Mouse (Mus musculus): ENCODE results near the gene Zfp646. TPM values are rescaled to one million over a fixed set of nuclear protein-coding genes. Genes with fewer than 3 reads are reported as not detected.

The Zfp646 gene
- total and polyA plus RNA-seq, 2 experiments, result 7.4 to 8.8 TPM

- TF ChIP-seq CTCF (IDR thresholded peaks at IDR 0.05; ENCODE audit: low read depth, low read length) (no peak), POLR2A (IDR thresholded peaks at IDR 0.05; ENCODE audit: extremely low read depth, insufficient read depth, low read length) (peak; percentile 61; the same call in 1 of the 2 replicates)
- H3K79me2 ChIP-seq (ENCODE audit: control insufficient read depth, insufficient read depth, low read length), result no peaks in the 10 kb centered on the region
- H3K4me1 ChIP-seq (ENCODE audit: control insufficient read depth, insufficient read depth, low read length), result peaks cover 6% of the 10 kb centered on the region; the same call in 1 of the 2 replicates
- peak overlapping the region; percentile 95 for H3K27ac ChIP-seq (replicated peaks; ENCODE audit: insufficient read depth, low read depth, low read length)
- WGBS, result under 1% methylated on average over 45 of the region's 46 CpGs
- H3K27me3 ChIP-seq (ENCODE audit: control insufficient read depth, insufficient read depth, low read length), result no peaks in the 10 kb centered on the region
- DNase-seq (ENCODE audit: extremely low read depth, low read depth, low spot score), result peak; percentile 88
- H3K36me3 ChIP-seq (ENCODE audit: control insufficient read depth, insufficient read depth, low read length), result peaks cover 2% of the 10 kb centered on the region; the same call in 1 of the 2 replicates
- peak overlapping the region; percentile 77 for H3K4me3 ChIP-seq (ENCODE audit: insufficient read depth, low read depth, low read length)
- peak overlapping the region; percentile 90 for H3K9ac ChIP-seq (ENCODE audit: low read depth, low read length)
Measured at GRCm38 (mm10) chr7:127841340-127842000, 34.6 kb upstream of the Zfp646 start.

- peaks cover 6% of the 10 kb centered on the region; the same call in 1 of the 2 replicates for H3K4me1 ChIP-seq (ENCODE audit: control insufficient read depth, insufficient read depth, low read length)
- WGBS, result 1% methylated on average over 40 of the region's 40 CpGs
- peak overlapping the region; percentile 95 for H3K27ac ChIP-seq (replicated peaks; ENCODE audit: insufficient read depth, low read depth, low read length)
- peaks cover 2% of the 10 kb centered on the region; the same call in 1 of the 2 replicates for H3K36me3 ChIP-seq (ENCODE audit: control insufficient read depth, insufficient read depth, low read length)
- peak overlapping the region; percentile 90 for H3K9ac ChIP-seq (ENCODE audit: low read depth, low read length)
- TF ChIP-seq CTCF (IDR thresholded peaks at IDR 0.05; ENCODE audit: low read depth, low read length) (no peak), POLR2A (IDR thresholded peaks at IDR 0.05; ENCODE audit: extremely low read depth, insufficient read depth, low read length) (peak; percentile 82; the same call in 1 of the 2 replicates)
- peak; percentile 93 for DNase-seq (ENCODE audit: extremely low read depth, low read depth, low spot score)
- H3K4me3 ChIP-seq (ENCODE audit: insufficient read depth, low read depth, low read length), result peak overlapping the region; percentile 77
- H3K27me3 ChIP-seq (ENCODE audit: control insufficient read depth, insufficient read depth, low read length), result no peaks in the 10 kb centered on the region
- H3K79me2 ChIP-seq (ENCODE audit: control insufficient read depth, insufficient read depth, low read length), result no peaks in the 10 kb centered on the region
Measured at GRCm38 (mm10) chr7:127842001-127842718, 33.9 kb upstream of the Zfp646 start.

GRCm38 (mm10) chr7:127849973-127850875, 25.8 kb upstream of the Zfp646 start:
- Histone ChIP-seq H3K4me1 (ENCODE audit: control insufficient read depth, insufficient read depth, low read length) (no peaks in the 10 kb centered on the region), H3K27ac (replicated peaks; ENCODE audit: insufficient read depth, low read depth, low read length) (peak overlapping the region; percentile 13; the same call in 1 of the 2 replicates), H3K9ac (ENCODE audit: low read depth, low read length) (no peak overlapping the region), H3K27me3 (ENCODE audit: control insufficient read depth, insufficient read depth, low read length) (no peaks in the 10 kb centered on the region), H3K4me3 (ENCODE audit: insufficient read depth, low read depth, low read length) (no peak overlapping the region), H3K36me3 (ENCODE audit: control insufficient read depth, insufficient read depth, low read length) (no peaks in the 10 kb centered on the region), H3K79me2 (ENCODE audit: control insufficient read depth, insufficient read depth, low read length) (no peaks in the 10 kb centered on the region)
- DNase-seq (ENCODE audit: extremely low read depth, low read depth, low spot score), result peak; percentile 27
- 80% methylated on average over 6 of the region's 6 CpGs for WGBS
- TF ChIP-seq POLR2A (IDR thresholded peaks at IDR 0.05; ENCODE audit: extremely low read depth, insufficient read depth, low read length) (no peak), CTCF (IDR thresholded peaks at IDR 0.05; ENCODE audit: low read depth, low read length) (no peak)

GRCm38 (mm10) chr7:127850906-127851305, 25.1 kb upstream of the Zfp646 start:
- no peak overlapping the region for H3K4me3 ChIP-seq (ENCODE audit: insufficient read depth, low read depth, low read length)
- H3K4me1 ChIP-seq (ENCODE audit: control insufficient read depth, insufficient read depth, low read length), result no peaks in the 10 kb centered on the region
- H3K9ac ChIP-seq (ENCODE audit: low read depth, low read length), result no peak overlapping the region
- H3K79me2 ChIP-seq (ENCODE audit: control insufficient read depth, insufficient read depth, low read length), result no peaks in the 10 kb centered on the region
- TF ChIP-seq POLR2A (IDR thresholded peaks at IDR 0.05; ENCODE audit: extremely low read depth, insufficient read depth, low read length), result no peak
- TF ChIP-seq CTCF (IDR thresholded peaks at IDR 0.05; ENCODE audit: low read depth, low read length), result no peak
- peak; percentile 38 for DNase-seq (ENCODE audit: extremely low read depth, low read depth, low spot score)
- WGBS, result 64% methylated on average over 5 of the region's 5 CpGs
- no peaks in the 10 kb centered on the region for H3K27me3 ChIP-seq (ENCODE audit: control insufficient read depth, insufficient read depth, low read length)
- H3K27ac ChIP-seq (replicated peaks; ENCODE audit: insufficient read depth, low read depth, low read length), result no peak overlapping the region
- H3K36me3 ChIP-seq (ENCODE audit: control insufficient read depth, insufficient read depth, low read length), result no peaks in the 10 kb centered on the region

- 87% methylated on average over 6 of the region's 6 CpGs for WGBS
- DNase-seq (ENCODE audit: extremely low read depth, low read depth, low spot score), result no peak
- H3K9ac ChIP-seq (ENCODE audit: low read depth, low read length), result no peak overlapping the region
- H3K27ac ChIP-seq (replicated peaks; ENCODE audit: insufficient read depth, low read depth, low read length), result no peak overlapping the region
- H3K36me3 ChIP-seq (ENCODE audit: control insufficient read depth, insufficient read depth, low read length), result no peaks in the 10 kb centered on the region
- H3K4me3 ChIP-seq (ENCODE audit: insufficient read depth, low read depth, low read length), result no peak overlapping the region
- TF ChIP-seq POLR2A (IDR thresholded peaks at IDR 0.05; ENCODE audit: extremely low read depth, insufficient read depth, low read length) (no peak), CTCF (IDR thresholded peaks at IDR 0.05; ENCODE audit: low read depth, low read length) (no peak)
- no peaks in the 10 kb centered on the region for H3K27me3 ChIP-seq (ENCODE audit: control insufficient read depth, insufficient read depth, low read length)
- H3K79me2 ChIP-seq (ENCODE audit: control insufficient read depth, insufficient read depth, low read length), result no peaks in the 10 kb centered on the region
- no peaks in the 10 kb centered on the region for H3K4me1 ChIP-seq (ENCODE audit: control insufficient read depth, insufficient read depth, low read length)
Measured at GRCm38 (mm10) chr7:127858258-127858657, 17.8 kb upstream of the Zfp646 start.
